Mouse (Mus musculus): ENCODE measurements at regions not wholly inside any gene's neighbourhood (a gene's known extent, or its start where the extent isn't known, plus 50 kb on each side); places are given as distances from the start of the nearest gene placed in this dataset.

- DNase-seq (ENCODE audit: low spot score) = no peak
These were observed 69.8 kb upstream of the Nudt7 start for GRCm38 (mm10) chr8:114063566-114063965.

GRCm38 (mm10) chr8:114072330-114072729 lies 61.0 kb upstream of the Nudt7 start:
- no peak for DNase-seq (ENCODE audit: low spot score)

- DNase-seq (ENCODE audit: low spot score) = no peak
These were observed 59.2 kb upstream of the Nudt7 start for GRCm38 (mm10) chr8:114074122-114074521.

- no peak for DNase-seq (ENCODE audit: low spot score)
These were observed 56.7 kb upstream of the Nudt7 start for GRCm38 (mm10) chr8:114076701-114077100.

GRCm38 (mm10) chr8:114081049-114081756 lies 52.2 kb upstream of the Nudt7 start:
- no peak for DNase-seq (ENCODE audit: low spot score)

GRCm38 (mm10) chr8:114081757-114082059 lies 51.6 kb upstream of the Nudt7 start:
- DNase-seq (ENCODE audit: low spot score) = no peak

All from ovary, adult 18-20 months (tissue).